Mouse (Mus musculus) neural tube, embryonic 14.5 days (tissue): ENCODE measurements at regions not wholly inside any gene's neighbourhood (a gene's known extent, or its start where the extent isn't known, plus 50 kb on each side); places are given as distances from the start of the nearest gene placed in this dataset.

Source experiments
- ATAC-seq: fragments of 200-750 bp; cut with Nextera tagmentation; 2 replicates; pipeline ENCODE4 v1.8.0; 2017; ENCODE audit warnings: low read depth, mild to moderate bottlenecking, moderate TSS enrichment, moderate library complexity
- H3K27ac ChIP-seq: fragments of 300-500 bp; sonication (generic); 2 replicates; pipeline ENCODE4 v1.5.1; 2014; ENCODE audit warnings: low read depth, mild to moderate bottlenecking, control low read depth, low read length, moderate library complexity, mixed read lengths
- H3K27me3 ChIP-seq: fragments of 300-500 bp; sonication (generic); 2 replicates; pipeline ENCODE4 v1.6.1; 2014; ENCODE audit warnings: low read length; ENCODE audit not compliant: control insufficient read depth, insufficient read depth
- H3K36me3 ChIP-seq: fragments of 300-500 bp; sonication (generic); 2 replicates; pipeline ENCODE4 v1.6.1; 2014; ENCODE audit warnings: low read length, mixed read lengths; ENCODE audit not compliant: control insufficient read depth, insufficient read depth
- H3K4me1 ChIP-seq: fragments of 300-500 bp; sonication (generic); 2 replicates; pipeline ENCODE4 v1.6.1; 2014; ENCODE audit warnings: low read length; ENCODE audit not compliant: control insufficient read depth, insufficient read depth
- H3K4me2 ChIP-seq: fragments of 300-500 bp; sonication (generic); 2 replicates; pipeline ENCODE4 v1.6.1; 2014; ENCODE audit warnings: mild to moderate bottlenecking, low read depth, low read length, control low read depth
- H3K4me3 ChIP-seq: fragments of 300-500 bp; sonication (generic); 2 replicates; pipeline ENCODE4 v1.5.1; 2014; ENCODE audit warnings: low read depth, low read length, control low read depth, mixed read lengths
- H3K9ac ChIP-seq: fragments of 300-500 bp; sonication (generic); replicated peaks from 2 replicates; pipeline ENCODE4 v1.6.1; 2014; ENCODE audit warnings: low read depth, mild to moderate bottlenecking, control low read depth, low read length, mixed read lengths
- H3K9me3 ChIP-seq: fragments of 300-500 bp; sonication (generic); 2 replicates; pipeline ENCODE4 v1.6.1; 2016; ENCODE audit warnings: low read length; ENCODE audit not compliant: control insufficient read depth
- WGBS: fragments of 180-500 bp; shearing (Covaris S2); extraction: QIAGEN DNeasy Blood & Tissue Kit; methylation state at CpG from one replicate; pipeline ENCODE4 v1.1.7; 2014; 5-methylcytosine and 5-hydroxymethylcytosine counted together

GRCm38 (mm10) chr2:174011399-174011798 lies 64.7 kb upstream of the Stx16 start:
- no peak for ATAC-seq
- H3K36me3 ChIP-seq: no peaks in the 10 kb centered on the region
- WGBS: 64% methylated on average over 8 of the region's 8 CpGs

GRCm38 (mm10) chr2:174014361-174014760 lies 61.7 kb upstream of the Stx16 start:
- Histone ChIP-seq H3K27ac (no peak overlapping the region), H3K4me1 (no peaks in the 10 kb centered on the region), H3K9me3 (no peaks in the 10 kb centered on the region), H3K4me2 (no peak overlapping the region), H3K36me3 (no peaks in the 10 kb centered on the region), H3K9ac (no peak overlapping the region), H3K27me3 (no peaks in the 10 kb centered on the region), H3K4me3 (no peak overlapping the region)
- 66% methylated on average over 2 of the region's 2 CpGs for WGBS
- ATAC-seq: no peak

More at GRCm38 (mm10) chr2:174011399-174011798, 64.7 kb upstream of the Stx16 start:
- no peak overlapping the region for H3K4me2 ChIP-seq
- H3K27me3 ChIP-seq: no peaks in the 10 kb centered on the region
- peaks cover 15% of the 10 kb centered on the region for H3K4me1 ChIP-seq
- H3K9ac ChIP-seq: no peak overlapping the region
- H3K4me3 ChIP-seq: no peak overlapping the region
- no peak overlapping the region for H3K27ac ChIP-seq
- H3K9me3 ChIP-seq: no peaks in the 10 kb centered on the region

DNA sequence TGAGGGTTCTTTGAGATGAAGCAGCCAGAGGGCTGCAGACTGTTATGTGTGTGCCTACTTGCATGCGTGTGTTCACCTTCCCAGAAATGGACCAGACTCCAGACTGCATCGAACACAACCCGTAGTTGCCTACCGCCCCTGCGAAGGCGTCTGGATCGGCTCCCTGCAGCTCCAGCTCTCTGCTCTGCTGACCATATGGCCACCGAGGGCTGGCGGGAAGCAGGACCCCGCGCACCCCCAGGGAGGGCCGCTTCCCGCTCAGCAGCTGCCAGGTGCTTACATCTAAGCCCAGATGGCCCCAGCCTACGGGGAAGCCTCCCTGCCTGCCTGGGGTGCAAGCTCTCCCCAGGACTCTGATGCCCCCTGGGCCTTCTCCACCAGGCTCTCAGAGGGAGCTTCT lies 60.8 kb upstream of the Stx16 start:
- no peaks in the 10 kb centered on the region for H3K4me1 ChIP-seq
- ATAC-seq: no peak
- H3K36me3 ChIP-seq: no peaks in the 10 kb centered on the region
- no peak overlapping the region for H3K27ac ChIP-seq
- no peak overlapping the region for H3K4me2 ChIP-seq
- no peaks in the 10 kb centered on the region for H3K9me3 ChIP-seq
- 46% methylated on average over 14 of the region's 14 CpGs for WGBS
- H3K27me3 ChIP-seq: no peaks in the 10 kb centered on the region
- no peak overlapping the region for H3K9ac ChIP-seq
- no peak overlapping the region for H3K4me3 ChIP-seq

GRCm38 (mm10) chr2:174016068-174016467 lies 60.0 kb upstream of the Stx16 start:
- no peak overlapping the region for H3K4me2 ChIP-seq
- no peak overlapping the region for H3K9ac ChIP-seq
- no peaks in the 10 kb centered on the region for H3K9me3 ChIP-seq
- no peak overlapping the region for H3K27ac ChIP-seq
- H3K27me3 ChIP-seq: no peaks in the 10 kb centered on the region
- no peak for ATAC-seq
- H3K4me3 ChIP-seq: no peak overlapping the region
- 88% methylated on average over 5 of the region's 5 CpGs for WGBS
- no peaks in the 10 kb centered on the region for H3K36me3 ChIP-seq
- no peaks in the 10 kb centered on the region for H3K4me1 ChIP-seq

DNA sequence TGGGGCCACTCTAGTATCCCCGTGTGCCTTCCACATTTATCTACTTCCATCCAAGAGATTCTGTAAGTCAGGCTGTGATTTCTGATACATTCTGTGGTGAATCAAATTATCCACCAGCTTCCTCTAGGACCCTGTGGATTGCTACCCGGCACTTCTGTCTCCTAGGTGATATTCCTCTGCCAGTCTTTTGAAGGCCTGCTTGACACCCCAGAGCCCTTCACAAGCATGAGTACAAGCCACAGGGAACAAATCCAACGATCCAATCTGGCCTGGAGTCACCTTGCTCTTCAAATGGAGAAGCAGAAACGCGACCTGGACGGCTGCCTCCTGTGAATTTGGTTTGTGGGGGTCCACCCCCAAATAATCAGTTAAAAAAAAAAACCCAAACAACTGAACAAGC lies 59.1 kb upstream of the Stx16 start:
- Histone ChIP-seq H3K4me1 (no peaks in the 10 kb centered on the region), H3K9me3 (no peaks in the 10 kb centered on the region), H3K9ac (no peak overlapping the region), H3K36me3 (no peaks in the 10 kb centered on the region), H3K27me3 (no peaks in the 10 kb centered on the region), H3K4me2 (no peak overlapping the region), H3K4me3 (no peak overlapping the region), H3K27ac (no peak overlapping the region)
- ATAC-seq: no peak
- WGBS: 64% methylated on average over 6 of the region's 6 CpGs

GRCm38 (mm10) chr2:174017596-174017995 lies 58.5 kb upstream of the Stx16 start:
- ATAC-seq: no peak
- H3K4me3 ChIP-seq: no peak overlapping the region
- WGBS: 67% methylated on average over 3 of the region's 3 CpGs
- H3K27me3 ChIP-seq: no peaks in the 10 kb centered on the region
- no peak overlapping the region for H3K27ac ChIP-seq
- H3K9me3 ChIP-seq: no peaks in the 10 kb centered on the region
- no peaks in the 10 kb centered on the region for H3K4me1 ChIP-seq
- no peak overlapping the region for H3K4me2 ChIP-seq
- no peaks in the 10 kb centered on the region for H3K36me3 ChIP-seq
- no peak overlapping the region for H3K9ac ChIP-seq

DNA sequence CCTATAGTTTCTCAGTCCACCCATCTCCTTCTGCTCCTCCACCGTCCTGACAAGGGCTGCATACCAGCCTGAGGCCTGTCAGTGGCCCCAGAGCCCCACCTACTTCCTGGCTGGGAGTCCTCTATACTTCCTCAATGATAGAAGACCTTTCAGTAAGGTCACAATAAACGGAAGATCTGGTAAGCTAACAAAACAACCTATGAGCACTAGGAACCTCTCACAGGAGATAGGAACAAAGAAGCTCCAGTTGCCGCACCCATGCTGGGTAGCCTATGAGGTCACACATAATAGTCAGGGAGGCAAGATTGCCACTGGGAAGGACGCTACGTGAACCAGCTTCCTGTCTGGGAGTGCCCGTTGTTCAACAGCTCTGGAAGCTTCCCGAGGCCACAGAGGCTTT lies 58.1 kb upstream of the Stx16 start:
- WGBS: 70% methylated on average over 7 of the region's 7 CpGs
- H3K9me3 ChIP-seq: no peaks in the 10 kb centered on the region
- ATAC-seq: no peak
- H3K4me2 ChIP-seq: no peak overlapping the region
- H3K27ac ChIP-seq: no peak overlapping the region
- no peaks in the 10 kb centered on the region for H3K36me3 ChIP-seq
- no peaks in the 10 kb centered on the region for H3K27me3 ChIP-seq
- no peak overlapping the region for H3K9ac ChIP-seq
- no peak overlapping the region for H3K4me3 ChIP-seq
- no peaks in the 10 kb centered on the region for H3K4me1 ChIP-seq

GRCm38 (mm10) chr2:174018986-174019385 lies 57.1 kb upstream of the Stx16 start:
- H3K27ac ChIP-seq: no peak overlapping the region
- over 99% methylated on average over 4 of the region's 4 CpGs for WGBS
- no peak for ATAC-seq

DNA sequence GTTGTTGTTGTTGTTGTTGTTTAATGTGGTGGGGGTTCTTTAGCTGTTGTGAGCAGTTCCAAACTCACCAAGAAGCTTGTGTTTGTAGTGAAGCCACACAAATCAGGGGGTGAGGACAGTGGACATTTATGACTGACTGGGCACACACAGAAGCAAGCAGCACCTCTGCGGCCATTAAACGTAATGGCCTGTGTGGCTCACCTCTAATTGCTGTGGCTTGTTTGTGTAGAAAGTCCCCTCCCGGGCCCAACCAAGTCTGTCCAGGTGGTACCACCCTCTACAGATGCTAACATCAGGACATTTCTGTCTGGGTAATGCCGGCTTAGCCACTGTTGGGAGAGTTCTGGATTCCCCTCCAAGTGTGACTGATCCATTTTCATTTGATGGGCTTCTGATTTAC lies 56.1 kb upstream of the Stx16 start:
- Histone ChIP-seq H3K27me3 (no peaks in the 10 kb centered on the region), H3K9ac (no peak overlapping the region), H3K4me2 (no peak overlapping the region), H3K27ac (no peak overlapping the region), H3K4me3 (no peak overlapping the region), H3K9me3 (no peaks in the 10 kb centered on the region), H3K36me3 (no peaks in the 10 kb centered on the region), H3K4me1 (no peaks in the 10 kb centered on the region)
- ATAC-seq: no peak
- WGBS: 71% methylated on average over 4 of the region's 4 CpGs

More at GRCm38 (mm10) chr2:174018986-174019385, 57.1 kb upstream of the Stx16 start:
- no peaks in the 10 kb centered on the region for H3K27me3 ChIP-seq
- H3K9ac ChIP-seq: no peak overlapping the region
- no peak overlapping the region for H3K4me3 ChIP-seq
- no peak overlapping the region for H3K4me2 ChIP-seq
- no peaks in the 10 kb centered on the region for H3K9me3 ChIP-seq
- H3K36me3 ChIP-seq: no peaks in the 10 kb centered on the region
- H3K4me1 ChIP-seq: no peaks in the 10 kb centered on the region

GRCm38 (mm10) chr2:174020447-174020846 lies 55.7 kb upstream of the Stx16 start:
- WGBS: 74% methylated on average over 7 of the region's 7 CpGs
- Histone ChIP-seq H3K36me3 (no peaks in the 10 kb centered on the region), H3K27me3 (no peaks in the 10 kb centered on the region), H3K9ac (no peak overlapping the region), H3K9me3 (no peaks in the 10 kb centered on the region), H3K4me3 (no peak overlapping the region), H3K4me1 (no peaks in the 10 kb centered on the region), H3K4me2 (no peak overlapping the region), H3K27ac (no peak overlapping the region)
- ATAC-seq: no peak
